Mouse (Mus musculus) embryonic fibroblast, embryonic 13.5 days (primary cell): ENCODE data around the gene Zfp316. TPM values are rescaled to one million over a fixed set of nuclear protein-coding genes. Genes with fewer than 3 reads are reported as not detected.

Source experiments
- H3K27ac ChIP-seq: 2 replicates; pipeline ENCODE4 v1.5.1; 2012; ENCODE audit warnings: low read length, control low read depth, inconsistent platforms; ENCODE audit not compliant: insufficient read depth
- H3K4me1 ChIP-seq: 2 replicates; pipeline ENCODE4 v1.6.1; 2011; ENCODE audit warnings: low read length; ENCODE audit not compliant: control insufficient read depth, insufficient read depth
- H3K4me3 ChIP-seq: 2 replicates; pipeline ENCODE4 v1.5.1; 2011; ENCODE audit warnings: mild to moderate bottlenecking, control low read depth, low read length; ENCODE audit not compliant: insufficient read depth
- CTCF ChIP-seq: IDR thresholded peaks from 2 replicates; pipeline ENCODE4 v1.5.1; 2011; ENCODE audit warnings: mild to moderate bottlenecking, control low read depth, low read length, moderate library complexity, borderline replicate concordance; ENCODE audit not compliant: insufficient read depth
- POLR2A ChIP-seq: IDR thresholded peaks from 2 replicates; pipeline ENCODE4 v1.6.1; 2011; ENCODE audit warnings: low read depth, mild to moderate bottlenecking, control low read depth, low read length, moderate library complexity
- polyA plus RNA-seq: library from polyadenylated mRNA; stranded (reverse); fragments of >200 nt; gene quantifications from 2 replicates; pipeline ENCODE4 v1.2.4, GENCODE M21; 2011; ENCODE audit warnings: low read depth; ENCODE audit not compliant: missing spikeins, insufficient read length

The Zfp316 gene
- polyA plus RNA-seq, 1 experiment: 3.7 TPM

DNA sequence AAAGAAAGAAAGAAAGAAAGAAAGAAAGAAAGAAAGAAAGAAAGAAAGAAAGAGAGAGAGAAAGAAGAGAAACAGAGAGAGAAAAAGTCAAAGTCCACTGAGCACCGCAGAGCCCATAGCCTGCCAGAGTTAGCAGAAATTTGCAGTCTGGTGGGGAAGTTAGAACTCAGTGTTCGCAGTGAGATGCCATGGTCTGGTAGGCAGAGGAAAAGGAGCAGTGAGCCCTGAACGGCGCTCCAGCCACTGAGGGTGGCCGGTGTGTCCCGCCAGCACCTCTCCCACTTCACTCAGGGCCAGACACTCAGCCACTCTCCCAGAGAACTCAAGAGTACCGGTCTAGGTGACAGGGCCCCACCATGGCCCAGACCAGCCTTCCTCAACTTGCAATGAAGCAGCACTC is 34.4 kb upstream of the Zfp316 start:
- no peak overlapping the region for H3K27ac ChIP-seq
- no peaks in the 10 kb centered on the region for H3K4me1 ChIP-seq
- TF ChIP-seq CTCF (no peak), POLR2A (no peak)
- H3K4me3 ChIP-seq: no peak overlapping the region

DNA sequence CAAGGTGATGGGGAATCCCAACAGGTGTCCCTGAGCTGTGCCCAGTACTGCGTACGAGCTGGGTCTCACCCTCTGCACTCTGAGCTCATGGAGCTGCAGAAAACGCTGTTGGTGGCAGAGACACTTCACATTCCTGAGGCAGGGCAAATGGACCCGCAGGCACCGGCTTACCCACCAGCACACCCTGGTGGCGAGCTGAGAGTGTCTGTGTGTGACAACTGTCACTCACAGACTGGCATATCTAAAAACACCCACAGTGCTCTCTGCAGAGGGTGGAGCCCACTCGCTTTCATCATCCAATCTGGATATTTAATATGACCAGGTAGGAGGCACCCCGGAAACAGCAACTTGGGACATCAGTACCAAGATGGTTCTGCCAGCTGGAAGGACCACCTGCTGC is 31.5 kb upstream of the Zfp316 start:
- H3K27ac ChIP-seq: no peak overlapping the region
- no peak overlapping the region for H3K4me3 ChIP-seq
- peak; percentile 49; the same call in 1 of the 2 replicates for TF ChIP-seq CTCF
- TF ChIP-seq POLR2A: no peak
- H3K4me1 ChIP-seq: no peaks in the 10 kb centered on the region

- H3K4me3 ChIP-seq: no peak overlapping the region
Observed at GRCm38 (mm10) chr5:143299686-143300085, 29.9 kb upstream of the Zfp316 start.

DNA sequence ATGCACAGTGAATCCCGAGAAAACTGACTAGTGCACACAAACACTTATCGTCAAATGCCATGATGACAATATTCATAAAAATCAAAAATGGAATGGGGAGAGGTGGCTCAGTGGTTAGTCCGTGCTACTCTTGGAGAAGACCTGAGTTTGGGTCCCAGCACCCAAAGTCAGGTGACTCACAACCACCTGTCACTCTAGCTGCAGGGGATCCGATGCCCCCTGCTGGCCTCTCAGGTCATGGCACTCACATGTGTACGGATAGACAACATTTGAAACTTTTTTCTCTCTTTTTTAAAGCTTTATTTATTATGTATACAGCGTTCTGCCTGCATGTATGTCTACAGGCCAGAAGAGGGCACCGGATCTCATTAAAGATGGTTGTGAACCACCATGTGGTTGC is 28.6 kb upstream of the Zfp316 start:
- H3K4me3 ChIP-seq: no peak overlapping the region
- H3K4me1 ChIP-seq: no peaks in the 10 kb centered on the region
- no peak overlapping the region for H3K27ac ChIP-seq
- TF ChIP-seq CTCF (no peak), POLR2A (no peak)

More at GRCm38 (mm10) chr5:143299686-143300085, 29.9 kb upstream of the Zfp316 start:
- H3K4me1 ChIP-seq: no peaks in the 10 kb centered on the region
- TF ChIP-seq CTCF: peak; percentile 64; the same call in 1 of the 2 replicates
- no peak for TF ChIP-seq POLR2A
- H3K27ac ChIP-seq: no peak overlapping the region

GRCm38 (mm10) chr5:143297986-143298385 is 28.2 kb upstream of the Zfp316 start:
- no peak overlapping the region for H3K4me3 ChIP-seq
- no peak for TF ChIP-seq CTCF
- no peak for TF ChIP-seq POLR2A
- H3K27ac ChIP-seq: no peak overlapping the region
- no peaks in the 10 kb centered on the region for H3K4me1 ChIP-seq

GRCm38 (mm10) chr5:143295330-143295729 is 25.5 kb upstream of the Zfp316 start:
- Histone ChIP-seq H3K4me1 (no peaks in the 10 kb centered on the region), H3K4me3 (no peak overlapping the region), H3K27ac (no peak overlapping the region)
- TF ChIP-seq CTCF: no peak
- no peak for TF ChIP-seq POLR2A

- no peak overlapping the region for H3K27ac ChIP-seq
- TF ChIP-seq CTCF (no peak), POLR2A (no peak)
- H3K4me1 ChIP-seq: no peaks in the 10 kb centered on the region
- H3K4me3 ChIP-seq: no peak overlapping the region
Observed at GRCm38 (mm10) chr5:143294862-143295261, 25.0 kb upstream of the Zfp316 start.

- TF ChIP-seq POLR2A: no peak
- no peak within 1 kb of the TSS for H3K27ac ChIP-seq
- no peaks in the 10 kb centered on the region for H3K4me1 ChIP-seq
- H3K4me3 ChIP-seq: no peak within 1 kb of the TSS
Observed at GRCm38 (mm10) chr5:143293404-143293803, 23.6 kb upstream of the Zfp316 start, which contains the start of gene Zfp853. TSS of gene Zfp853 (minus strand) at chr5:143293623.

- Histone ChIP-seq H3K4me3 (no peak overlapping the region), H3K27ac (no peak overlapping the region), H3K4me1 (peaks cover 1% of the 10 kb centered on the region; the same call in 1 of the 2 replicates)
- TF ChIP-seq POLR2A (no peak), CTCF (no peak)
Observed at GRCm38 (mm10) chr5:143292879-143293278, 23.1 kb upstream of the Zfp316 start.

DNA sequence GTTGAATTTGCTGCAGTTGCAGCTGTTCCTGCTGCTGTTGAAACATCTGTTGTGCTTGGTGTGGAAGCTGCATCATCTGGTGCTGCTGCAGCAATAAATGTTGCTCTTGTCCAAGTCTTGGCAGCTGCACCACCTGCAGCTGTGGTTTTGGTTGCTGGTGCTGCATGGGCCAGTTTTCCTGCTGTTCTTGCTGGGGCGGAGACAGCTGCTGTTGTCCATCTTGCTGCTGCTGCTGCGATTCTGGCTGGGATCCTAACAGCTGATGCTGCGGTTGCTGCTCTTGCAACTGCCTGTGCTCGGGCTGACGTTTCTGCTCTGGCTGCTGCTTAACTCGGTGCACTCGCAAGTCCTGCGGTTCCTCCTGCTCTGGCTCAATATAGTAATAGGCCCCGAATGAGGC is 19.5 kb upstream of the Zfp316 start:
- Histone ChIP-seq H3K4me3 (no peak overlapping the region), H3K27ac (no peak overlapping the region), H3K4me1 (peaks cover 2% of the 10 kb centered on the region; the same call in 1 of the 2 replicates)
- no peak for TF ChIP-seq POLR2A
- no peak for TF ChIP-seq CTCF
